Mouse (Mus musculus) right cerebral cortex, postnatal 10 days (tissue): Measurements from ENCODE around the gene Rps17.

Experiments
- DNase-seq, 2 experiments: peaks; one replicate each; pipeline ENCODE4 v3.0.0; 2021; ENCODE audit warnings: low spot score in 2 of 2

The Rps17 gene

GRCm38 (mm10) chr7:81331851-81332250 lies 13.2 kb downstream of the Rps17 start:
- DNase-seq, result no peak

- DNase-seq, result no peak
These were observed 14.3 kb downstream of the Rps17 start for GRCm38 (mm10) chr7:81330767-81331166.

GRCm38 (mm10) chr7:81327661-81328060 lies 17.4 kb downstream of the Rps17 start:
- DNase-seq, result no peak

GRCm38 (mm10) chr7:81326859-81327258 lies 18.2 kb downstream of the Rps17 start:
- DNase-seq, result no peak

GRCm38 (mm10) chr7:81326043-81326442 lies 19.0 kb downstream of the Rps17 start:
- DNase-seq, result no peak

- DNase-seq, result no peak
These were observed 23.3 kb downstream of the Rps17 start for GRCm38 (mm10) chr7:81321776-81322175.

GRCm38 (mm10) chr7:81319749-81320148 lies 25.3 kb downstream of the Rps17 start:
- no peak for DNase-seq

GRCm38 (mm10) chr7:81315583-81315982 lies 29.5 kb downstream of the Rps17 start:
- no peak for DNase-seq

GRCm38 (mm10) chr7:81311581-81311980 lies 33.5 kb downstream of the Rps17 start:
- no peak for DNase-seq

- DNase-seq, result no peak
These were observed 33.9 kb downstream of the Rps17 start for GRCm38 (mm10) chr7:81311130-81311529.

GRCm38 (mm10) chr7:81309247-81309646 lies 35.8 kb downstream of the Rps17 start:
- no peak for DNase-seq

- DNase-seq, result no peak
These were observed 37.3 kb downstream of the Rps17 start for GRCm38 (mm10) chr7:81307735-81308134.

GRCm38 (mm10) chr7:81304675-81305074 lies 40.4 kb downstream of the Rps17 start:
- no peak for DNase-seq

GRCm38 (mm10) chr7:81304100-81304499 lies 41.0 kb downstream of the Rps17 start:
- DNase-seq, result no peak

GRCm38 (mm10) chr7:81303682-81304081 lies 41.4 kb downstream of the Rps17 start:
- DNase-seq, result no peak

- no peak for DNase-seq
These were observed 43.7 kb downstream of the Rps17 start for GRCm38 (mm10) chr7:81301323-81301722.

GRCm38 (mm10) chr7:81298206-81298605 lies 46.8 kb downstream of the Rps17 start:
- DNase-seq, result no peak

GRCm38 (mm10) chr7:81295169-81295568 lies 49.9 kb downstream of the Rps17 start:
- no peak for DNase-seq
